Mouse (Mus musculus) embryonic fibroblast, embryonic 13.5 days (primary cell): Measurements from ENCODE around the gene Wasf1.

ENCODE experiments used
- CTCF ChIP-seq: IDR thresholded peaks from 2 replicates; pipeline ENCODE4 v1.5.1; 2011; ENCODE audit warnings: mild to moderate bottlenecking, control low read depth, low read length, moderate library complexity, borderline replicate concordance; ENCODE audit not compliant: insufficient read depth
- POLR2A ChIP-seq: IDR thresholded peaks from 2 replicates; pipeline ENCODE4 v1.6.1; 2011; ENCODE audit warnings: low read depth, mild to moderate bottlenecking, control low read depth, low read length, moderate library complexity

GRCm38 (mm10) chr10:40983761-40984160 is 100.5 kb downstream of the Wasf1 start:
- TF ChIP-seq POLR2A (no peak), CTCF (no peak)
